Mouse (Mus musculus) CH12.LX (cell line): ENCODE measurements at regions not wholly inside any gene's neighbourhood (a gene's known extent, or its start where the extent isn't known, plus 50 kb on each side); places are given as distances from the start of the nearest gene placed in this dataset.

ENCODE experiments used
- DNase-seq: peaks from one replicate; pipeline ENCODE4 v3.0.0-alpha.2; 2013; ENCODE audit errors: extremely low read depth
- H3K27ac ChIP-seq: 2 replicates; pipeline ENCODE4 v1.5.1; 2012; ENCODE audit warnings: low read depth, mild to moderate bottlenecking, control low read depth, moderate library complexity; ENCODE audit not compliant: insufficient read depth
- H3K27me3 ChIP-seq: replicated peaks from 2 replicates; pipeline ENCODE3; 2012; ENCODE audit warnings: inconsistent platforms
- H3K36me3 ChIP-seq, 2 experiments: replicated peaks in 1 of 2; 2 replicates each; pipeline versions ENCODE3 to v1.6.1; 2012; ENCODE audit warnings: inconsistent platforms in 1 of 2, low read length in 1 of 2, mild to moderate bottlenecking in 1 of 2, mixed read lengths in 1 of 2, moderate library complexity in 1 of 2; ENCODE audit not compliant: control insufficient read depth in 1 of 2, insufficient read depth in 1 of 2
- H3K4me1 ChIP-seq, 2 experiments: 2 replicates each; pipeline ENCODE4 v1.6.1; 2012; ENCODE audit warnings: inconsistent platforms in 1 of 2, moderate library complexity in 1 of 2; ENCODE audit not compliant: insufficient read depth in 2 of 2, control insufficient read depth in 1 of 2
- H3K4me2 ChIP-seq: 2 replicates; pipeline ENCODE4 v1.6.1; 2012; ENCODE audit warnings: low read depth, mild to moderate bottlenecking, control low read depth; ENCODE audit not compliant: poor library complexity, insufficient read depth, severe bottlenecking
- H3K4me3 ChIP-seq, 3 experiments: fragments of 150-350 bp in 1 of 3; sonication (generic) in 1 of 3; replicated peaks in 1 of 3; 2 replicates each; pipeline versions ENCODE3 to v1.5.1; 2011 to 2012; ENCODE audit warnings: low read depth in 2 of 3, low read length in 2 of 3, mild to moderate bottlenecking in 2 of 3, moderate library complexity in 2 of 3, control low read depth in 1 of 3, improper control_type of control experiment in 1 of 3, inconsistent platforms in 1 of 3, mixed read lengths in 1 of 3; ENCODE audit not compliant: poor library complexity in 1 of 3
- H3K79me2 ChIP-seq: replicated peaks from 2 replicates; pipeline ENCODE4 v1.6.1; 2012; ENCODE audit warnings: mild to moderate bottlenecking, moderate library complexity; ENCODE audit not compliant: control insufficient read depth, poor library complexity, insufficient read depth, severe bottlenecking; ENCODE audit errors: extremely low read depth
- H3K9ac ChIP-seq: 2 replicates; pipeline ENCODE4 v1.6.1; 2012; ENCODE audit warnings: low read depth, mild to moderate bottlenecking, control low read depth, moderate library complexity; ENCODE audit not compliant: insufficient read depth
- H3K9me3 ChIP-seq: replicated peaks from 2 replicates; pipeline ENCODE3; 2012; ENCODE audit warnings: low read length, inconsistent platforms, mixed read lengths
- CTCF ChIP-seq, 2 experiments: IDR thresholded peaks in 1 of 2; conservative IDR thresholded peaks in 1 of 2; 2 replicates each; pipeline ENCODE4 v1.5.1; 2011 to 2012; ENCODE audit warnings: low read depth in 2 of 2, low read length in 2 of 2, improper control_type of control experiment in 1 of 2, inconsistent platforms in 1 of 2, mild to moderate bottlenecking in 1 of 2, moderate library complexity in 1 of 2
- KAT2A ChIP-seq: IDR thresholded peaks from 2 replicates; pipeline ENCODE4 v1.6.1; 2012; ENCODE audit warnings: low read length, improper control_type of control experiment, inconsistent platforms; ENCODE audit not compliant: insufficient replicate concordance
- MAZ ChIP-seq: IDR thresholded peaks from 2 replicates; pipeline ENCODE4 v1.6.1; 2012; ENCODE audit warnings: low read depth, mild to moderate bottlenecking, inconsistent platforms, low read length, improper control_type of control experiment, moderate library complexity
- MEF2A ChIP-seq: IDR thresholded peaks from 2 replicates; pipeline ENCODE4 v1.6.1; 2014; ENCODE audit warnings: low read depth, mild to moderate bottlenecking, inconsistent platforms, low read length, improper control_type of control experiment, borderline replicate concordance
- NRF1 ChIP-seq: IDR thresholded peaks from 2 replicates; pipeline ENCODE4 v1.6.1; 2014; ENCODE audit warnings: low read depth, mild to moderate bottlenecking, inconsistent platforms, low read length, improper control_type of control experiment, moderate library complexity
- POLR2A ChIP-seq: IDR thresholded peaks from 2 replicates; pipeline ENCODE4 v1.6.1; 2011; ENCODE audit warnings: low read depth, mild to moderate bottlenecking, improper control_type of control experiment, low read length
- SIN3A ChIP-seq: IDR thresholded peaks from 2 replicates; pipeline ENCODE4 v1.6.1; 2012; ENCODE audit warnings: low read length, improper control_type of control experiment, inconsistent platforms
- USF1 ChIP-seq: IDR thresholded peaks from 2 replicates; pipeline ENCODE4 v1.6.1; 2014; ENCODE audit warnings: low read depth, mild to moderate bottlenecking, inconsistent platforms, low read length, improper control_type of control experiment
- ZKSCAN1 ChIP-seq: IDR thresholded peaks from 2 replicates; pipeline ENCODE4 v1.6.1; 2012; ENCODE audit warnings: low read depth, inconsistent platforms, low read length, improper control_type of control experiment, borderline replicate concordance
- dilution Hi-C: fragments of 300-500 bp; cut with MboI; formaldehyde crosslinking; loops from 2 replicates; pipeline ENCODE4 v1.14.3; 2020; ENCODE audit warnings: low sequenced_read_pairs; ENCODE audit not compliant: extremely low pct_unique_long_range_greater_than_20kb, extremely low pct_ligation_motif_present
- in situ Hi-C: fragments of 300-500 bp; cut with MboI; formaldehyde crosslinking; loops from 3 replicates; pipeline ENCODE4 v1.14.3; 2019; ENCODE audit warnings: low sequenced_read_pairs, low pct_ligation_motif_present, low pct_unique_long_range_greater_than_20kb, mixed read lengths

DNA sequence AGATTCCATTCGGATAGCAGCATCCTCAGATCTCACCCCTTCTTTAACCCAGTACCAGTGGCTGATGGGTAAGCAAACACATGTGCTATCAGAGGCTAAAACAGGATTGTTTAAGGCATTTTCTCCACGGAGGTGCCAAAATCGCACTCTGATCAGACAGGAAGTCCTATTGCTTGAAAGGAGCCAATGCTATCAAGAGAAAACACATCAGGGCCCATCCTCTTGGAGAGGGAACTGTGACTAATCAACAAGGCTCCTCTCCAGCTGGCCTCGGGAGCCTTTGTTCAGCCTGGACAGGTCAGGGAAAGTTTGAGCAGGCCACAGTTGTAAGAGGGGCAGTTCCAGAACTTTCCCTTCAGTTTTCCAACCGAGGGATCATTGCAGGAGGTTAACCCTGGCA lies 57.4 kb upstream of the Lmo2 start:
- no peak for TF ChIP-seq USF1
- TF ChIP-seq MEF2A: no peak
- Histone ChIP-seq H3K4me3 (no peak overlapping the region), H3K79me2 (no peaks in the 10 kb centered on the region), H3K4me1 (peaks cover 38 to 73% of the 10 kb centered on the region in 2 experiments), H3K9me3 (no peaks in the 10 kb centered on the region), H3K27me3 (no peaks in the 10 kb centered on the region), H3K9ac (no peak overlapping the region), H3K4me2 (no peak overlapping the region), H3K27ac (no peak overlapping the region), H3K36me3 (no peaks in the 10 kb centered on the region)
- no peak for DNase-seq
- dilution Hi-C loops: no loop called here
- in situ Hi-C loops: no loop called here

GRCm38 (mm10) chr2:103901457-103901856 lies 56.3 kb upstream of the Lmo2 start:
- Histone ChIP-seq H3K79me2 (no peaks in the 10 kb centered on the region), H3K27ac (no peak overlapping the region), H3K4me3 (no peak overlapping the region), H3K27me3 (no peaks in the 10 kb centered on the region), H3K36me3 (no peaks in the 10 kb centered on the region), H3K4me2 (no peak overlapping the region), H3K9me3 (no peaks in the 10 kb centered on the region), H3K4me1 (peaks cover 41 to 73% of the 10 kb centered on the region in 2 experiments), H3K9ac (no peak overlapping the region)
- DNase-seq: no peak
- dilution Hi-C loops: no loop called here
- TF ChIP-seq SIN3A: no peak
- in situ Hi-C loops: no loop called here

GRCm38 (mm10) chr2:103902777-103903176 lies 55.0 kb upstream of the Lmo2 start:
- H3K27ac ChIP-seq: no peak overlapping the region
- no peaks in the 10 kb centered on the region for H3K79me2 ChIP-seq
- in situ Hi-C loops: no loop called here
- TF ChIP-seq POLR2A: no peak
- TF ChIP-seq ZKSCAN1: no peak
- no peak for TF ChIP-seq KAT2A
- no peak overlapping the region for H3K9ac ChIP-seq
- no peak for DNase-seq
- no peaks in the 10 kb centered on the region for H3K9me3 ChIP-seq
- H3K27me3 ChIP-seq: no peaks in the 10 kb centered on the region
- no peak overlapping the region for H3K4me2 ChIP-seq
- peaks cover 34 to 66% of the 10 kb centered on the region in 2 experiments for H3K4me1 ChIP-seq
- H3K4me3 ChIP-seq: no peak overlapping the region
- no peaks in the 10 kb centered on the region for H3K36me3 ChIP-seq
- dilution Hi-C loops: no loop called here

- Histone ChIP-seq H3K4me3 (no peak overlapping the region), H3K9me3 (no peaks in the 10 kb centered on the region), H3K27ac (no peak overlapping the region), H3K27me3 (peaks cover 2% of the 10 kb centered on the region), H3K36me3 (no peaks in the 10 kb centered on the region), H3K4me1 (peaks cover 30 to 56% of the 10 kb centered on the region in 2 experiments), H3K79me2 (no peaks in the 10 kb centered on the region), H3K4me2 (no peak overlapping the region), H3K9ac (no peak overlapping the region)
- DNase-seq: no peak
- in situ Hi-C loops (loop anchor here (5.0 kb wide), 1 partner anchor 33 kb away; no protein-coding TSS in a partner anchor), dilution Hi-C loops (no loop called here)
- TF ChIP-seq CTCF (conservative IDR thresholded peaks at IDR 0.05 in 1 of 2, IDR thresholded peaks at IDR 0.05 in 1 of 2; ENCODE audit: low read depth in 2 of 2, low read length in 2 of 2): no peak
- no peak for TF ChIP-seq NRF1
- TF ChIP-seq MAZ: no peak
Observed at GRCm38 (mm10) chr2:103905681-103906080, 52.1 kb upstream of the Lmo2 start.
